Comparison of ENCODE assay signal across 8 mouse cellular contexts in genomic region chr14:48121529-48122517, GRCm38 (mm10). TPM values are rescaled to one million over a fixed set of nuclear protein-coding genes. Genes with fewer than 3 reads are reported as not detected.
DNase-seq lines count a peak whose midpoint lies in the region; ATAC-seq and TF ChIP-seq lines count a peak whose summit lies in the region.

No protein-coding gene starts in this region.

- H3K4me3 ChIP-seq in embryonic facial prominence, embryonic 13.5 days = peak overlapping the region; percentile 66
- peak overlapping the region; percentile 79 for H3K4me3 ChIP-seq in hindbrain, embryonic 14.5 days (replicated peaks; ENCODE audit: low read length)
- peak overlapping the region; percentile 75 for H3K4me3 ChIP-seq in liver, postnatal 0 days (ENCODE audit: low read depth, low read length)
- peak overlapping the region; percentile 77 for H3K4me3 ChIP-seq in small intestine, adult 2 months (ENCODE audit: low read depth, low read length)

- TF ChIP-seq POLR2A in small intestine, adult 2 months (IDR thresholded peaks at IDR 0.05; ENCODE audit: low read depth, low read length) = no peak

- H3K4me2 ChIP-seq in embryonic facial prominence, embryonic 13.5 days = peak overlapping the region; percentile 90
- peak overlapping the region; percentile 95 for H3K4me2 ChIP-seq in hindbrain, embryonic 14.5 days (replicated peaks)
- peak overlapping the region; percentile 86 for H3K4me2 ChIP-seq in liver, postnatal 0 days (ENCODE audit: low read depth, low read length)

- no peaks in the 10 kb centered on the region for H3K9me3 ChIP-seq in embryonic facial prominence, embryonic 13.5 days
- H3K9me3 ChIP-seq in hindbrain, embryonic 14.5 days (ENCODE audit: control insufficient read depth, low read length) = no peaks in the 10 kb centered on the region
- no peaks in the 10 kb centered on the region for H3K9me3 ChIP-seq in liver, postnatal 0 days (ENCODE audit: low read length)

- DNase-seq in right cerebral cortex, adult 2 months (ENCODE audit: low spot score in 2 of 2) = peak; percentile 13 to 43
- no peak for DNase-seq in right cerebral cortex, postnatal 36 days (ENCODE audit: low spot score in 2 of 2)
- no peak for DNase-seq in hindbrain, embryonic 14.5 days (ENCODE audit: low spot score)
- DNase-seq in liver, postnatal 0 days = no peak
- DNase-seq in layer of hippocampus, postnatal 25 days (ENCODE audit: extremely low spot score in 1 of 2, low spot score in 1 of 2) = no peak

- peak overlapping the region; percentile 75 for H3K27ac ChIP-seq in embryonic facial prominence, embryonic 13.5 days
- peak overlapping the region; percentile 85 for H3K27ac ChIP-seq in hindbrain, embryonic 14.5 days
- peak overlapping the region; percentile 86 for H3K27ac ChIP-seq in liver, postnatal 0 days (ENCODE audit: low read depth)
- peak overlapping the region; percentile 47 for H3K27ac ChIP-seq in small intestine, adult 2 months (ENCODE audit: insufficient read depth, low read depth, low read length)

- H3K4me1 ChIP-seq in embryonic facial prominence, embryonic 13.5 days = peaks cover 48% of the 10 kb centered on the region
- H3K4me1 ChIP-seq in hindbrain, embryonic 14.5 days (replicated peaks; ENCODE audit: control insufficient read depth, insufficient read depth, low read length) = peaks cover 60% of the 10 kb centered on the region
- H3K4me1 ChIP-seq in liver, postnatal 0 days (ENCODE audit: insufficient read depth) = peaks cover 9% of the 10 kb centered on the region
- H3K4me1 ChIP-seq in small intestine, adult 2 months (ENCODE audit: control insufficient read depth, insufficient read depth, insufficient read length, low read length) = no peaks in the 10 kb centered on the region

- peaks cover 12% of the 10 kb centered on the region for H3K27me3 ChIP-seq in embryonic facial prominence, embryonic 13.5 days
- no peaks in the 10 kb centered on the region for H3K27me3 ChIP-seq in hindbrain, embryonic 14.5 days (ENCODE audit: control insufficient read depth, insufficient read depth, low read length)
- 0 out of 2 replicates have a peak, but pooled peaks cover 2% of the 10 kb centered on the region for H3K27me3 ChIP-seq in liver, postnatal 0 days (ENCODE audit: insufficient read depth, low read length)
- H3K27me3 ChIP-seq in small intestine, adult 2 months (ENCODE audit: control insufficient read depth, insufficient read depth, low read length) = peaks cover 3% of the 10 kb centered on the region; the same call in 1 of the 2 replicates

- ATAC-seq in embryonic facial prominence, embryonic 13.5 days (ENCODE audit: insufficient number of reproducible peaks, insufficient read depth, low FRiP score, low TSS enrichment, low read depth) = no peak
- peak; percentile 26; the same call in 1 of the 2 replicates for ATAC-seq in hindbrain, embryonic 14.5 days (ENCODE audit: low FRiP score)
- no peak; the same call in 1 of the 2 replicates for ATAC-seq in liver, postnatal 0 days
- no peak for ATAC-seq in CD4-positive, CD25-positive, alpha-beta regulatory T cell, adult 4 months

- TF ChIP-seq CTCF in liver, postnatal 0 days (IDR thresholded peaks at IDR 0.05; ENCODE audit: low read depth) = no peak
- TF ChIP-seq CTCF in small intestine, adult 2 months (IDR thresholded peaks at IDR 0.05; ENCODE audit: extremely low read depth, insufficient read length, insufficient replicate concordance, low read depth, low read length) = no peak

- TF ChIP-seq EP300 in liver, postnatal 0 days (IDR thresholded peaks at IDR 0.05; ENCODE audit: low read depth) = no peak

- no peaks in the 10 kb centered on the region for H3K36me3 ChIP-seq in embryonic facial prominence, embryonic 13.5 days
- H3K36me3 ChIP-seq in hindbrain, embryonic 14.5 days (replicated peaks; ENCODE audit: control insufficient read depth, insufficient read depth) = no peaks in the 10 kb centered on the region
- H3K36me3 ChIP-seq in liver, postnatal 0 days (replicated peaks; ENCODE audit: insufficient read depth, low read length) = no peaks in the 10 kb centered on the region
- H3K36me3 ChIP-seq in small intestine, adult 2 months (ENCODE audit: control insufficient read depth, insufficient read depth, low read length) = no peaks in the 10 kb centered on the region

- WGBS in embryonic facial prominence, embryonic 13.5 days = 0% methylated on average over 32 of the region's 32 CpGs
- under 1% methylated on average over 32 of the region's 32 CpGs for WGBS in hindbrain, embryonic 14.5 days
- WGBS in liver, postnatal 0 days (ENCODE audit: insufficient replicate concordance) = 2% methylated on average over 32 of the region's 32 CpGs
- WGBS in small intestine, adult 2 months = 1% methylated on average over 32 of the region's 32 CpGs

- peak overlapping the region; percentile 75 for H3K9ac ChIP-seq in embryonic facial prominence, embryonic 13.5 days
- H3K9ac ChIP-seq in hindbrain, embryonic 14.5 days = peak overlapping the region; percentile 84
- H3K9ac ChIP-seq in liver, postnatal 0 days (replicated peaks) = peak overlapping the region; percentile 72

RNA-seq across cellular contexts. Expression of gene Peli2, which starts 1.2 kb away (rescaled TPM):
- polyA plus RNA-seq in embryonic facial prominence, embryonic 13.5 days (2015; fragmentation: Nextera tagmentation; extraction: Ambion mirVana) = 5.2 and 6.8 TPM in 2 replicates
- 8.9 and 10.0 TPM in 2 replicates for polyA plus RNA-seq in hindbrain, embryonic 14.5 days (2014; fragmentation: Nextera tagmentation; extraction: Ambion mirVana)
- polyA plus RNA-seq in liver, postnatal 0 days (2015; fragmentation: Nextera tagmentation; extraction: Ambion mirVana) = 1.5 and 2.8 TPM in 2 replicates
- 3.2 and 5.8 TPM in 2 replicates for polyA plus RNA-seq in small intestine, adult 2 months (2012; rRNA removed)
- 1 to 10 TPM in 1 of 2 experiments, under 1 TPM in 1; 0.37 to 1.4 TPM for polyA plus RNA-seq in CD4-positive, CD25-positive, alpha-beta regulatory T cell, adult 4 months (2017; shearing (Covaris generic))
- total RNA-seq in layer of hippocampus, postnatal 25 days (2021) = 10 to 100 TPM; 17.6 to 28.2 TPM

Comparison
In these comparisons a context has a peak if more than half of its experiments do, and no peak if none do; other contexts are left out.
1. DNase-seq: peak in right cerebral cortex, adult 2 months (2 of 2); none in right cerebral cortex, postnatal 36 days (0 of 2), hindbrain, embryonic 14.5 days (single experiment), liver, postnatal 0 days (single experiment) and layer of hippocampus, postnatal 25 days (0 of 2).
2. Peak in every context shown above with its lines, with median percentiles within 50 percentile points of each other: H3K27ac ChIP-seq, H3K4me2 ChIP-seq, H3K4me3 ChIP-seq and H3K9ac ChIP-seq.